Mouse (Mus musculus): ENCODE measurements around the gene Sp2. TPM values are rescaled to one million over a fixed set of nuclear protein-coding genes. Genes with fewer than 3 reads are reported as not detected.
A peak's percentile ranks its signal among the peaks of the same experiment; 100 is the strongest.

Gene Sp2
- polyA plus RNA-seq, 1 experiment from 2014 or later = 10.6 TPM

DNA sequence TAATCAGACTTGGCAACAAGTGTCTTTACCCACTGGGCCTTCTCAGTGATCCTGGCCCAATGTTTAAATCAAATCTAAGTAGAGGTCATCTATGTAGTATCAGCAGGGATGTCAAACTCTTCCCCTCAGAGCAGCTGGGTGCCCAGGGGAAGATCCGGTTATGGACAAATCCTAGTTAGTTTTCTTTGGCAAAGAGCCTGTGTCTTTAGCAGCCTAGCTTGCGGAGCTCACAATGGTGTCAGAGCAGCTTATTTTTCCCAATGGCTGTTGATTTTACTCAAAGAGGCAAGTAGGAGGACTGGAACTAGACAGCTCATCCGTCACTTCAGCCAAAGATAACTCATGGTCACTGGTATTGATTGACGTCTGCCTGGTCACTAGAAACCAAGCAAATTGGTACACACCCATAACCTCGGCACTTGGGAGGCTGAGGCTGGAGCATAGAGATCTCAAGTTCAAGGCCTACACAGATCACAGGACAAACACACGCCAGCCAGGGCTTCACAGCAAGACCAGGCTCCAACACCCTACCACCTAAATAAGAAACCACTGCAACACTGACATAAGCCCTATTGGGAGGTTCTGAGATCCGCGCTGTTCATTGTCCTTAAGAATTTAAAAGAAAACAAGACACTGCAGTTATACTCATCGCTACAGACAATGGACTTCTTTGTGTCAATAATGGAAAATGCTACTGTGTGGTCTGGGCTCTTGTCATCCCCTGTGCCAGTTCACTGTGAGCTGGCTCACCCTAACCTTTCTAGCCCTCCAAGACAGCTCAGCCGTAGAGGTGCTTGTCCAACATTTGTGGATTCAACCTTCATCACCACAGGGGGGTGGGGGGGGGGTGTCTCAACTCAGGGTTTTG, 7.0 kb downstream of the Sp2 start:
- ATAC-seq (no peak), DNase-seq (ENCODE audit: low spot score) (no peak)
- Histone ChIP-seq H3K36me3 (ENCODE audit: insufficient read depth, low read length) (no peaks in the 10 kb centered on the region), H3K4me2 (replicated peaks; ENCODE audit: low read depth, low read length) (peak overlapping the region; percentile 67), H3K4me1 (ENCODE audit: insufficient read depth, low read depth, low read length) (peaks cover 31% of the 10 kb centered on the region), H3K4me3 (ENCODE audit: low read depth, low read length) (no peak overlapping the region), H3K27me3 (replicated peaks; ENCODE audit: insufficient read depth, low read length) (no peaks in the 10 kb centered on the region), H3K9ac (replicated peaks; ENCODE audit: low read depth) (no peak overlapping the region), H3K9me3 (ENCODE audit: low read length) (no peaks in the 10 kb centered on the region), H3K27ac (ENCODE audit: low read length) (peak overlapping the region; percentile 96)
- 74% methylated on average over 10 of the region's 10 CpGs for WGBS
- TF ChIP-seq CTCF (IDR thresholded peaks at IDR 0.05) = no peak
- TF ChIP-seq EP300 (IDR thresholded peaks at IDR 0.05) = no peak

DNA sequence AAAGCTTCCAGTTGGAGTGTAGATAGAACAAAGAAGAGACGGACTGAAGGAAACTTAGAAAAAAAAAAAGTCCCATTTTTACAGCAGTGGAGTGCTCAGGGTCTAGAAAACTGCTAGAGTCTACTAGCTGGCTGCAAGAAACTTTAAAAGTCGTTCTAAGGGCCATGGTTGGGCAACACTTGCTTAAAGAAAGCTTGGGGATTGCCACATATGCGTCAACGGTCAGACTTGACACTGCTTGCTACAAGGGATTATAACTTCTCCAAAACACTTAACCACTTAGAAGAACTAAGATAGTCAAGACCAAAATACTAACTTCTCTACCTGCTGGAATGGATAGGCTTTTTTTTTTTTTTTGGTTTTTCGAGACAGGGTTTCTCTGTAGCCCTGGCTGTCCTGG, 7.9 kb downstream of the Sp2 start:
- 34% methylated on average over 5 of the region's 5 CpGs for WGBS
- Histone ChIP-seq H3K4me3 (ENCODE audit: low read depth, low read length) (no peak overlapping the region), H3K27me3 (replicated peaks; ENCODE audit: insufficient read depth, low read length) (no peaks in the 10 kb centered on the region), H3K9ac (replicated peaks; ENCODE audit: low read depth) (no peak overlapping the region), H3K27ac (ENCODE audit: low read length) (peak overlapping the region; percentile 68; the same call in 1 of the 2 replicates), H3K4me1 (ENCODE audit: insufficient read depth, low read depth, low read length) (peaks cover 40% of the 10 kb centered on the region), H3K9me3 (ENCODE audit: low read length) (no peaks in the 10 kb centered on the region), H3K4me2 (replicated peaks; ENCODE audit: low read depth, low read length) (no peak overlapping the region), H3K36me3 (ENCODE audit: insufficient read depth, low read length) (no peaks in the 10 kb centered on the region)
- TF ChIP-seq CTCF (IDR thresholded peaks at IDR 0.05) (no peak), EP300 (IDR thresholded peaks at IDR 0.05) (no peak)
- DNase-seq (ENCODE audit: low spot score) = peak; percentile 92
- no peak for ATAC-seq

DNA sequence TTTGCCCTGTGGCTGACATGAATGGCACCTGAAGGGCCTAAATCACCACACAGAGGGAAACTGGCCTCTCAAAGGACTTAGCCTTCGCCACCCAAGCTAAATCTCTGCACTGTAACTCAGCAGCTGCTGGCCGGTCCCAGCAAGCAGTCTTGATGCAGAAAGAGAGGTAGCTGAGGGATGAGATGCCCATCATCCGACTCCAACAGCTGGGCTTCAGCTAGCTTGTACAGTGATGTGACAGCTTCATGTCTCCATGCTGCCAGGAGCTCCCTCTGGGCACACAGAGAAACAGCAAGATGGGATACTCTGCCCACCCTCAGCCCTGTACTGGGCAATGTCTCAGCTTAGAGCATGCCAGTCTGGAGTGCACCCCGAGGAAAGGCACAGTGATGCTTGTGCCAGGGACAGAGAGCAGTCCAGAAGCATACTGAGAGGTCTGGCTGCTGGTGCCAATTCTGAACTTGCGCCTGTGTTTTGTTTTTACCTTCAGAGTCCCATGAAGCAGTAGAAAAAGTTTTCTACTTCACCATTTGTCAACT, 9.3 kb downstream of the Sp2 start:
- TF ChIP-seq CTCF (IDR thresholded peaks at IDR 0.05) (no peak), EP300 (IDR thresholded peaks at IDR 0.05) (no peak)
- 81% methylated on average over 5 of the region's 5 CpGs for WGBS
- no peak for DNase-seq (ENCODE audit: low spot score)
- peaks cover 53% of the 10 kb centered on the region for H3K4me1 ChIP-seq (ENCODE audit: insufficient read depth, low read depth, low read length)
- H3K4me2 ChIP-seq (replicated peaks; ENCODE audit: low read depth, low read length) = no peak overlapping the region
- H3K4me3 ChIP-seq (ENCODE audit: low read depth, low read length) = no peak overlapping the region
- no peaks in the 10 kb centered on the region for H3K9me3 ChIP-seq (ENCODE audit: low read length)
- no peaks in the 10 kb centered on the region for H3K36me3 ChIP-seq (ENCODE audit: insufficient read depth, low read length)
- no peak for ATAC-seq
- no peak overlapping the region for H3K9ac ChIP-seq (replicated peaks; ENCODE audit: low read depth)
- no peaks in the 10 kb centered on the region for H3K27me3 ChIP-seq (replicated peaks; ENCODE audit: insufficient read depth, low read length)
- H3K27ac ChIP-seq (ENCODE audit: low read length) = peak overlapping the region; percentile 68; the same call in 1 of the 2 replicates

DNA sequence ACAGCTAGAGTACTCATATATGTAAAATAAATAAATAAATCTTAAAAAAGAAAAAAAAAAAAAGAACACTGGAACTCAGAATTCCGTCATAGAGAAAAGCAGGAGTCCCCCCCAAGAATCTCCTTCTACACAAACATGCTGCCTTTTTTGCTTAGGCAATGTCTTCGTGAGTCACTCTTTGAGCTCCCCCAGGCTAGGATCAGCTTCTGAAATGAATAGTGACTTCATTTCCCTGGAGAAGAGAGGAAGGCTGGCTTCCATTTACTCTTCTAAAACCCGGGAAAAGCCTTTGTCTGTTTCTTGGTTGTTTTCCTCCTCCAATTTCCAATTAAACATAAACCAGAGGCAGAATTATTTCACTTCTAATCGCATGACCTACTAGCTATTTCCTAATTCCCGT, 9.9 kb downstream of the Sp2 start:
- no peak overlapping the region for H3K27ac ChIP-seq (ENCODE audit: low read length)
- TF ChIP-seq CTCF (IDR thresholded peaks at IDR 0.05) (no peak), EP300 (IDR thresholded peaks at IDR 0.05) (no peak)
- WGBS = 71% methylated on average over 5 of the region's 5 CpGs
- H3K27me3 ChIP-seq (replicated peaks; ENCODE audit: insufficient read depth, low read length) = no peaks in the 10 kb centered on the region
- DNase-seq (ENCODE audit: low spot score) (peak; percentile 47), ATAC-seq (no peak)
- no peaks in the 10 kb centered on the region for H3K9me3 ChIP-seq (ENCODE audit: low read length)
- no peak overlapping the region for H3K9ac ChIP-seq (replicated peaks; ENCODE audit: low read depth)
- H3K4me3 ChIP-seq (ENCODE audit: low read depth, low read length) = no peak overlapping the region
- H3K4me2 ChIP-seq (replicated peaks; ENCODE audit: low read depth, low read length) = no peak overlapping the region
- no peaks in the 10 kb centered on the region for H3K36me3 ChIP-seq (ENCODE audit: insufficient read depth, low read length)
- H3K4me1 ChIP-seq (ENCODE audit: insufficient read depth, low read depth, low read length) = peaks cover 56% of the 10 kb centered on the region

DNA sequence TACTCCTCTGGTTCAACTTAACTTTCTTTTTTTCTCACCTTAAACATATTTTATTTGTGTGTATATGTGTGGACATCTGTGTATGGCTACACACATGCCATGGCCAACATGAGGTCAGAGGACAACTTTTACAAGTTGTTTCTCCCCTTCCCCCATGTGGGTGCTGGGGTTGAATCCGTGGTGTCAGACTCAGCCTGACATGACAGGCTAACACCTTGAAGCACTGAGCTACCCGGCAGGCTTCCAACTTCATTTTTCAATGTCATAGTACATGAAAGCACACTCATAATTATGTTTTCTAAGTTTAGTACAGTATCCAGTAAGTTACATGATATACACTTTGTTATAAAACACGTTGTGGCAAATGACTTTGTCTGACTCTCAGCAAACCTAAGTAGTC, 12.4 kb downstream of the Sp2 start:
- ATAC-seq (no peak), DNase-seq (ENCODE audit: low spot score) (no peak)
- TF ChIP-seq CTCF (IDR thresholded peaks at IDR 0.05) = no peak
- TF ChIP-seq EP300 (IDR thresholded peaks at IDR 0.05) = no peak
- Histone ChIP-seq H3K4me1 (ENCODE audit: insufficient read depth, low read depth, low read length) (peaks cover 56% of the 10 kb centered on the region), H3K36me3 (ENCODE audit: insufficient read depth, low read length) (no peaks in the 10 kb centered on the region), H3K27ac (ENCODE audit: low read length) (peak overlapping the region; percentile 83), H3K9ac (replicated peaks; ENCODE audit: low read depth) (0 out of 2 replicates have a peak overlapping the region, but pooled peaks have one; percentile 12), H3K9me3 (ENCODE audit: low read length) (no peaks in the 10 kb centered on the region), H3K4me2 (replicated peaks; ENCODE audit: low read depth, low read length) (no peak overlapping the region), H3K4me3 (ENCODE audit: low read depth, low read length) (no peak overlapping the region), H3K27me3 (replicated peaks; ENCODE audit: insufficient read depth, low read length) (no peaks in the 10 kb centered on the region)
- WGBS = 46% methylated on average over 3 of the region's 3 CpGs

DNA sequence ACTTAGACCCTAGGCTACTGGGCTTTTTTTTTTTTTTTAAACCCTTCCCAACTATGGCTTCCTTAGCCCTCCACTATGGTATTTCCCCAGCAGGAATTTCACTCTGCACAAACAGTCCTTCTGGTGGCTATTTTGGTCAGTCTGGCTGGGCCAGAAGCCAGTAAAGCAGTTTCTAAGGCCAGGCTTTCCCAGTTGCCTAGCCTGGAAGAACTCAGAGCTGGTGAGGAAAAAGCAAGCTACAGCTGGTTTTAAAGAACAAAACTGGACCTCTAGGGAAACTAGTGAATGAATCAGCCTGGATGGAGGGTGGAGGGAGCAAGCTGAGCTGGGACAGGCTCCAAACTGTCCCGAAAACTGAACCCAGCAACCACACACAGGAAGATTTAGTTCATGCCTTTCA, 13.0 kb downstream of the Sp2 start:
- Histone ChIP-seq H3K4me2 (replicated peaks; ENCODE audit: low read depth, low read length) (0 out of 2 replicates have a peak overlapping the region, but pooled peaks have one; percentile 17), H3K4me3 (ENCODE audit: low read depth, low read length) (no peak overlapping the region), H3K27me3 (replicated peaks; ENCODE audit: insufficient read depth, low read length) (no peaks in the 10 kb centered on the region), H3K9ac (replicated peaks; ENCODE audit: low read depth) (peak overlapping the region; percentile 12; the same call in 1 of the 2 replicates), H3K9me3 (ENCODE audit: low read length) (no peaks in the 10 kb centered on the region), H3K27ac (ENCODE audit: low read length) (peak overlapping the region; percentile 83), H3K36me3 (ENCODE audit: insufficient read depth, low read length) (no peaks in the 10 kb centered on the region), H3K4me1 (ENCODE audit: insufficient read depth, low read depth, low read length) (peaks cover 53% of the 10 kb centered on the region)
- 38% methylated on average over 1 of the region's 1 CpGs for whole genome bisulfite sequencing
- TF ChIP-seq EP300 (IDR thresholded peaks at IDR 0.05) (no peak), CTCF (IDR thresholded peaks at IDR 0.05) (no peak)
- peak; percentile 67 for ATAC-seq
- peak; percentile 79 for DNase-seq (ENCODE audit: low spot score)

Measured in lung, postnatal 0 days (tissue).